Mouse (Mus musculus) hindbrain, embryonic 11.5 days (tissue): ENCODE measurements around the gene Fat3. TPM values are rescaled to one million over a fixed set of nuclear protein-coding genes. Genes with fewer than 3 reads are reported as not detected.
A peak's percentile ranks its signal among the peaks of the same experiment; 100 is the strongest.

Source experiments
- ATAC-seq: fragments of 200-750 bp; cut with Nextera tagmentation; 2 replicates; pipeline ENCODE4 v1.8.0; 2017; ENCODE audit warnings: mild to moderate bottlenecking, moderate TSS enrichment, moderate library complexity; ENCODE audit not compliant: low FRiP score
- DNase-seq: peaks from one replicate; pipeline ENCODE4 v3.0.0-alpha.2; 2015; ENCODE audit warnings: low spot score
- H3K27ac ChIP-seq: fragments of 300-500 bp; sonication (generic); 2 replicates; pipeline ENCODE4 v1.5.1; 2014; ENCODE audit warnings: mild to moderate bottlenecking, low read depth, low read length
- H3K27me3 ChIP-seq: fragments of 300-500 bp; sonication (generic); 2 replicates; pipeline ENCODE4 v1.6.1; 2014; ENCODE audit warnings: mild to moderate bottlenecking, low read length, moderate library complexity, mixed read lengths; ENCODE audit not compliant: control insufficient read depth, insufficient read depth
- H3K36me3 ChIP-seq: fragments of 300-500 bp; sonication (generic); 2 replicates; pipeline ENCODE4 v1.6.1; 2014; ENCODE audit warnings: mild to moderate bottlenecking, low read length, moderate library complexity, mixed read lengths; ENCODE audit not compliant: control insufficient read depth, insufficient read depth
- H3K4me1 ChIP-seq: fragments of 300-500 bp; sonication (generic); replicated peaks from 2 replicates; pipeline ENCODE4 v1.6.1; 2014; ENCODE audit warnings: low read length, mixed read lengths; ENCODE audit not compliant: control insufficient read depth, insufficient read depth
- H3K4me2 ChIP-seq: fragments of 300-500 bp; sonication (generic); replicated peaks from 2 replicates; pipeline ENCODE4 v1.6.1; 2014; ENCODE audit warnings: mild to moderate bottlenecking, low read depth, low read length
- H3K4me3 ChIP-seq: fragments of 300-500 bp; sonication (generic); 2 replicates; pipeline ENCODE4 v1.5.1; 2014; ENCODE audit warnings: low read depth, low read length
- H3K9ac ChIP-seq: fragments of 300-500 bp; sonication (generic); 2 replicates; pipeline ENCODE4 v1.6.1; 2014; ENCODE audit warnings: low read depth, low read length
- H3K9me3 ChIP-seq: fragments of 300-500 bp; sonication (generic); 2 replicates; pipeline ENCODE4 v1.6.1; 2016; ENCODE audit warnings: low read length; ENCODE audit not compliant: control insufficient read depth
- WGBS: fragments of 180-500 bp; shearing (Covaris S2); extraction: QIAGEN DNeasy Blood & Tissue Kit; methylation state at CpG from one replicate; pipeline ENCODE4 v1.1.7; 2014; 5-methylcytosine and 5-hydroxymethylcytosine counted together
- polyA plus RNA-seq: library from polyadenylated mRNA; unstranded; fragments of >200 nt; fragmentation: Nextera tagmentation; extraction: Ambion mirVana; gene quantifications from 2 replicates; pipeline ENCODE4 v1.2.1, GENCODE M21; 2014

The Fat3 gene
- polyA plus RNA-seq, 1 experiment from 2014 or later, result 15.5 TPM

- Histone ChIP-seq H3K9me3 (no peaks in the 10 kb centered on the region), H3K9ac (no peak overlapping the region), H3K4me2 (peak overlapping the region; percentile 15; the same call in 1 of the 2 replicates), H3K27ac (0 out of 2 replicates have a peak overlapping the region, but pooled peaks have one; percentile 11), H3K4me3 (no peak overlapping the region), H3K4me1 (no peaks in the 10 kb centered on the region), H3K27me3 (no peaks in the 10 kb centered on the region), H3K36me3 (no peaks in the 10 kb centered on the region)
- WGBS, result 26% methylated on average over 3 of the region's 4 CpGs
- no peak for DNase-seq
- ATAC-seq, result peak; percentile 49
These were observed 148.5 kb downstream of the Fat3 start for GRCm38 (mm10) chr9:16352486-16353048.

- H3K4me1 ChIP-seq, result no peaks in the 10 kb centered on the region
- H3K36me3 ChIP-seq, result no peaks in the 10 kb centered on the region
- H3K9ac ChIP-seq, result no peak overlapping the region
- 82% methylated on average over 11 of the region's 11 CpGs for WGBS
- no peak for DNase-seq
- ATAC-seq, result no peak
- no peaks in the 10 kb centered on the region for H3K9me3 ChIP-seq
- H3K27me3 ChIP-seq, result no peaks in the 10 kb centered on the region
- H3K4me2 ChIP-seq, result no peak overlapping the region
- no peak overlapping the region for H3K27ac ChIP-seq
- H3K4me3 ChIP-seq, result no peak overlapping the region
These were observed 155.9 kb downstream of the Fat3 start for GRCm38 (mm10) chr9:16344902-16345855.

- no peak for DNase-seq
- Histone ChIP-seq H3K36me3 (no peaks in the 10 kb centered on the region), H3K4me2 (no peak overlapping the region), H3K9ac (no peak overlapping the region), H3K27me3 (no peaks in the 10 kb centered on the region), H3K4me3 (no peak overlapping the region), H3K4me1 (no peaks in the 10 kb centered on the region), H3K9me3 (no peaks in the 10 kb centered on the region), H3K27ac (no peak overlapping the region)
- 91% methylated on average over 2 of the region's 2 CpGs for WGBS
- ATAC-seq, result no peak
These were observed 157.9 kb downstream of the Fat3 start for GRCm38 (mm10) chr9:16343191-16343590.

- H3K9ac ChIP-seq, result no peak overlapping the region
- H3K4me2 ChIP-seq, result no peak overlapping the region
- WGBS, result 86% methylated on average over 8 of the region's 8 CpGs
- H3K4me3 ChIP-seq, result no peak overlapping the region
- H3K27me3 ChIP-seq, result no peaks in the 10 kb centered on the region
- ATAC-seq (no peak), DNase-seq (no peak)
- H3K4me1 ChIP-seq, result no peaks in the 10 kb centered on the region
- no peaks in the 10 kb centered on the region for H3K9me3 ChIP-seq
- H3K27ac ChIP-seq, result no peak overlapping the region
- H3K36me3 ChIP-seq, result no peaks in the 10 kb centered on the region
These were observed 158.5 kb downstream of the Fat3 start for GRCm38 (mm10) chr9:16342577-16342976.

GRCm38 (mm10) chr9:16330290-16330984 is 170.6 kb downstream of the Fat3 start:
- WGBS, result 28% methylated on average over 3 of the region's 3 CpGs

GRCm38 (mm10) chr9:16318957-16319356 is 182.1 kb downstream of the Fat3 start:
- Histone ChIP-seq H3K4me1 (no peaks in the 10 kb centered on the region), H3K4me2 (no peak overlapping the region), H3K4me3 (no peak overlapping the region), H3K9ac (no peak overlapping the region), H3K27ac (no peak overlapping the region), H3K36me3 (no peaks in the 10 kb centered on the region), H3K9me3 (no peaks in the 10 kb centered on the region), H3K27me3 (no peaks in the 10 kb centered on the region)
- ATAC-seq (no peak), DNase-seq (no peak)
- WGBS, result 75% methylated on average over 1 of the region's 1 CpGs

More at GRCm38 (mm10) chr9:16330290-16330984, 170.6 kb downstream of the Fat3 start:
- no peaks in the 10 kb centered on the region for H3K27me3 ChIP-seq
- H3K4me3 ChIP-seq, result no peak overlapping the region
- H3K4me2 ChIP-seq, result no peak overlapping the region
- H3K9me3 ChIP-seq, result no peaks in the 10 kb centered on the region
- H3K36me3 ChIP-seq, result no peaks in the 10 kb centered on the region
- H3K27ac ChIP-seq, result no peak overlapping the region
- ATAC-seq (no peak), DNase-seq (no peak)
- no peak overlapping the region for H3K9ac ChIP-seq
- H3K4me1 ChIP-seq, result no peaks in the 10 kb centered on the region

- WGBS, result 80% methylated on average over 4 of the region's 4 CpGs
- ATAC-seq (no peak), DNase-seq (no peak)
- no peak overlapping the region for H3K4me2 ChIP-seq
- H3K4me1 ChIP-seq, result no peaks in the 10 kb centered on the region; the same call in 1 of the 2 replicates
- H3K36me3 ChIP-seq, result no peaks in the 10 kb centered on the region
- no peak overlapping the region for H3K27ac ChIP-seq
- H3K9ac ChIP-seq, result no peak overlapping the region
- H3K9me3 ChIP-seq, result no peaks in the 10 kb centered on the region
- H3K4me3 ChIP-seq, result no peak overlapping the region
- H3K27me3 ChIP-seq, result no peaks in the 10 kb centered on the region
These were observed 188.4 kb downstream of the Fat3 start for GRCm38 (mm10) chr9:16312599-16313197.
